Mouse (Mus musculus): ENCODE results near the gene Tln1. TPM values are rescaled to one million over a fixed set of nuclear protein-coding genes. Genes with fewer than 3 reads are reported as not detected.

The Tln1 gene
- total and polyA plus RNA-seq, 2 experiments from 2014 or later, result 77.2 to 141 TPM

DNA sequence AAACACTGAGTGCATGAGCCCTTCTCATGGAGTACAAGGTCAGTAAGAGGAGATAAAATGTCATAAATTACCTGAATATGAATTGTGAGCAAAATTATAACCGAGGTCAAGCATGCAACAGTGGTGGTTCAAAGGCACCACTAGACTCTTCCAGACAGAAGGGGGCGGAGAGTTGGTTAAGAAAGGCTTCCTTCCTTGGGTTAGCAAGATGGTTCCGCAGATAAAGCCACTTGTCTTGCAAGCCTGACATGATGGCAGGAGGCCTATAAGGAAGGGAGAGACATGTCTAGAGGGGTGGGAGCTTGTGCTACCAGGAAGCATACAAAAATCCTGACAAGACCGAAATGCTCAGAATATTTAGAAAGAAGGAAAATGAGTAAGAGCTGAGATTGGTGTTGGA, 58.2 kb downstream of the Tln1 start:
- Histone ChIP-seq H3K4me3 (ENCODE audit: low read depth, low read length) (no peak overlapping the region), H3K36me3 (replicated peaks; ENCODE audit: control insufficient read depth, insufficient read depth, low read length) (no peaks in the 10 kb centered on the region), H3K9ac (replicated peaks; ENCODE audit: low read depth, low read length) (no peak overlapping the region), H3K27me3 (ENCODE audit: control insufficient read depth, insufficient read depth, low read length) (no peaks in the 10 kb centered on the region), H3K4me1 (ENCODE audit: control insufficient read depth, insufficient read depth) (peaks cover 12% of the 10 kb centered on the region; the same call in 1 of the 2 replicates), H3K27ac (ENCODE audit: low read depth) (no peak overlapping the region), H3K9me3 (replicated peaks; ENCODE audit: control insufficient read depth, low read length) (no peaks in the 10 kb centered on the region), H3K4me2 (ENCODE audit: low read depth, low read length) (no peak overlapping the region)
- no peak for TF ChIP-seq EP300 (IDR thresholded peaks at IDR 0.05; ENCODE audit: low read depth)
- TF ChIP-seq CTCF (IDR thresholded peaks at IDR 0.05; ENCODE audit: low read depth), result no peak
- no peak for DNase-seq (ENCODE audit: low spot score)
- ATAC-seq (ENCODE audit: insufficient read depth, low read depth), result no peak
- WGBS, result 77% methylated on average over 4 of the region's 4 CpGs

DNA sequence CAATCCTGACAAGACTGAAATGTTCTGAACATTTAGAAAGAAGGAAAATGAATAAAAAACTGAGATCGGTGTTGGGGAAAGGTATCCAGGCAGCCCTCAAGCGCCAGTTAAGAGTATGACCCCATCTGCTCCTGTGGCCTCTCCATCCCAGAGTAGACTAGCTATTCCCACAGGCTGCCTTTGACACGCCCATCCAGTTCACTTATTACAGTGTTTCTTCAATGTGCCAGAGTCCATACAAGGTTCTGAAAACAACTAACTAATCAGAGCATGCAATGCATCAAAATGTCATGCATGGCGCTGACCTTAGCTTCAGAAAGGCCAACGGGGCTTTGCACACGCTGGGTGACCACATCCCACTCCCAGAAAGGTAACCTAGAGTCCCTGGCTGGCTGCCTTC, 59.0 kb downstream of the Tln1 start:
- no peak overlapping the region for H3K4me3 ChIP-seq (ENCODE audit: low read depth, low read length)
- H3K9ac ChIP-seq (replicated peaks; ENCODE audit: low read depth, low read length), result no peak overlapping the region
- TF ChIP-seq EP300 (IDR thresholded peaks at IDR 0.05; ENCODE audit: low read depth), result no peak
- TF ChIP-seq CTCF (IDR thresholded peaks at IDR 0.05; ENCODE audit: low read depth), result no peak

DNA sequence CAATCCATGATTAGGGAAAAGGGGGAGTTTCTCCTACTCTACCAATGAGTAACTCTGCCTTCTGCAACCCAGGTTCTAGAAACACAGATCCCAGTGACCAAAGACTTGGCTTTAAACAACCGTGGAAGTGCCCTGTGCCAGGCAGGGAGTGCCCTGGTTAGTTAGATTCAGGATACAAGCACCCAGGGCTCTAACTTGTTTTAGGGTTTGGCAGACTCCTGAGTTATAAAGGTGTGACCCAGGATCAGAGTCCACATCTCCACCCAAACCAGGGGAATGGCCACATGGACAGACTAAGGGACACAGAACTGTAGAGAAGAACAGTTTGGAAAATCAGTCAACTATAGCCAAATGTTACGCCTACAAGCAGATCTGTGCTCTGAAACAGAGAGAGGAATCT, 59.5 kb downstream of the Tln1 start:
- Histone ChIP-seq H3K9me3 (replicated peaks; ENCODE audit: control insufficient read depth, low read length) (no peaks in the 10 kb centered on the region), H3K27ac (ENCODE audit: low read depth) (no peak overlapping the region), H3K9ac (replicated peaks; ENCODE audit: low read depth, low read length) (no peak overlapping the region), H3K4me3 (ENCODE audit: low read depth, low read length) (no peak overlapping the region), H3K36me3 (replicated peaks; ENCODE audit: control insufficient read depth, insufficient read depth, low read length) (no peaks in the 10 kb centered on the region), H3K27me3 (ENCODE audit: control insufficient read depth, insufficient read depth, low read length) (no peaks in the 10 kb centered on the region), H3K4me1 (ENCODE audit: control insufficient read depth, insufficient read depth) (peaks cover 20% of the 10 kb centered on the region), H3K4me2 (ENCODE audit: low read depth, low read length) (no peak overlapping the region)
- WGBS, result 81% methylated on average over 2 of the region's 2 CpGs
- DNase-seq (ENCODE audit: low spot score) (no peak), ATAC-seq (ENCODE audit: insufficient read depth, low read depth) (no peak)
- TF ChIP-seq EP300 (IDR thresholded peaks at IDR 0.05; ENCODE audit: low read depth), result no peak
- TF ChIP-seq CTCF (IDR thresholded peaks at IDR 0.05; ENCODE audit: low read depth), result no peak

More for the DNA sequence above, 59.0 kb downstream of the Tln1 start:
- Histone ChIP-seq H3K4me2 (ENCODE audit: low read depth, low read length) (no peak overlapping the region), H3K27ac (ENCODE audit: low read depth) (no peak overlapping the region), H3K9me3 (replicated peaks; ENCODE audit: control insufficient read depth, low read length) (no peaks in the 10 kb centered on the region), H3K27me3 (ENCODE audit: control insufficient read depth, insufficient read depth, low read length) (no peaks in the 10 kb centered on the region), H3K36me3 (replicated peaks; ENCODE audit: control insufficient read depth, insufficient read depth, low read length) (no peaks in the 10 kb centered on the region), H3K4me1 (ENCODE audit: control insufficient read depth, insufficient read depth) (peaks cover 18% of the 10 kb centered on the region)
- no peak for DNase-seq (ENCODE audit: low spot score)
- no peak for ATAC-seq (ENCODE audit: insufficient read depth, low read depth)
- 82% methylated on average over 6 of the region's 6 CpGs for WGBS

DNA sequence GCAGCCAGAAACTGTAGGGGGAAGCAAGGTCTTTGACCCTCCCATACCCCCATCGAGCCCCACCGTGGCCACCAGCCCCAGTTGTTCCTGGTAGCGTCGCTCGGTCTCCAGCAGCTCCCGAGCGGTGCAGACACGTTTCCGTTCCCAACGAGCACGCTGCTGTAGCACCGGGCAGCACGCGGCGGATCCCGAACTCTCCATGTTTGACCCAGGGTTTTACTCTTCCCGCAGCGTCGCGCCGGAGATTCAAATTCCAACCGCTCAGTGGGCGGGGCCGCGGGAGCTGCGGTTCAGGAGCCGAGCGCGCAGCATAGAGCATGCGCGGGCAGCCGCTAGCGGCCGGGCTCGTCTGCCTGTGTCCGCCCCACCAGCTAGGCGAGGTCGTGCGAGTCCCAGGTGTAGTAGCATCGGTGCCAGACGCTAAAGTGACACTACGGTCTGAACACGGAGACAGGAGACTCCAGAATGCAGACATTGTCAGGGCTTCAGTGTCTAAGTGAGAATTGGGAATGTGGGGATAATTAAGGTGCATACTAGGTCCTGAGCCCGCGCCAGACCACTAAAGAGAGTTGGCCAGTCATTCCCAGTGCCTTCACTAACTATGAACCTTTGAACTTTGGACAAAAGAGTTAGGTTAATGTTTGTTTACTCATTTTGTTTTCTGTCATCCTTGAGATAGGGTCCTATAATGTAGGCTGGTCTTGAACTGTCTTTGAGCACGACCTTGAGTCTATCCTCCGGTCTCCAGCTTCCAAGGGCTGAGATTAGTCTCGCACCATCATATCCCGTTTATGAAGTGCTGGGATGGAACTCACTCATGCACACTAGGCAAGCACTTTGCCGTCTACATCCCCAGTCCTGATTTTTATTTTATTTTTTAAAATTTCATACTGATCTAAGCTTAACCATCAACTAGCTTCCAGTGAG, 62.8 kb downstream of the Tln1 start, which contains the start of gene Arhgef39:
Gene Arhgef39, minus strand, starts transcription at position 289 of the 927 bp plus-strand sequence.
- no peaks in the 10 kb centered on the region for H3K27me3 ChIP-seq (ENCODE audit: control insufficient read depth, insufficient read depth, low read length)
- peak; percentile 92 for ATAC-seq (ENCODE audit: insufficient read depth, low read depth)

DNA sequence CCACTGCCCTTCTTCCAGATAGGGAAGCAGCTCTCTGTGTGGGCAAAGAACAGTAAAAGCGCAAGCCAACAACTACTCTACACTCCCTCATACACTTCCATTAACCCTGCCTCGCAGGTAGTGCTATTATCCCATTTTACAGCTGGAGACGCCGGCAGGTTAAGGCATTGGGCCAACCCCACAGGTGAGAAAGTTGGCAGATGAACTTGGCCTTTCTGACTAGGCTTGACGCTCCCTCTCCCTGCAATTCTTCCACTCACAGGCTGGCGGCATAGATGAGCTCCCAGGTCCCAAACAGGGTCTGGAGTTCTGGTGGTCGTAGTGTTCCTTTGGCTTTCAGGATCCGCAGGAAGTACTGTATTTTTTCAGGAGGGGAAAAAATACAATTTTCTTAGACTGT, 63.5 kb downstream of the Tln1 start:
- TF ChIP-seq EP300 (IDR thresholded peaks at IDR 0.05; ENCODE audit: low read depth) (no peak), CTCF (IDR thresholded peaks at IDR 0.05; ENCODE audit: low read depth) (peak; percentile 35)
- 15% methylated on average over 8 of the region's 8 CpGs for WGBS
- H3K9me3 ChIP-seq (replicated peaks; ENCODE audit: control insufficient read depth, low read length), result no peaks in the 10 kb centered on the region
- ATAC-seq (ENCODE audit: insufficient read depth, low read depth) (peak; percentile 42; the same call in 1 of the 2 replicates), DNase-seq (ENCODE audit: low spot score) (peak; percentile 60)
- H3K36me3 ChIP-seq (replicated peaks; ENCODE audit: control insufficient read depth, insufficient read depth, low read length), result peaks cover 15% of the 10 kb centered on the region
- peak overlapping the region; percentile 29; the same call in 1 of the 2 replicates for H3K9ac ChIP-seq (replicated peaks; ENCODE audit: low read depth, low read length)
- no peaks in the 10 kb centered on the region for H3K27me3 ChIP-seq (ENCODE audit: control insufficient read depth, insufficient read depth, low read length)
- H3K4me3 ChIP-seq (ENCODE audit: low read depth, low read length), result peak overlapping the region; percentile 57
- H3K4me1 ChIP-seq (ENCODE audit: control insufficient read depth, insufficient read depth), result peaks cover 30% of the 10 kb centered on the region
- H3K27ac ChIP-seq (ENCODE audit: low read depth), result no peak overlapping the region
- peak overlapping the region; percentile 72 for H3K4me2 ChIP-seq (ENCODE audit: low read depth, low read length)

More for the DNA sequence above, 62.8 kb downstream of the Tln1 start, which contains the start of gene Arhgef39:
- peak within 1 kb of the TSS; percentile 72 for H3K4me2 ChIP-seq (ENCODE audit: low read depth, low read length)
- no peaks in the 10 kb centered on the region for H3K9me3 ChIP-seq (replicated peaks; ENCODE audit: control insufficient read depth, low read length)
- TF ChIP-seq CTCF (IDR thresholded peaks at IDR 0.05; ENCODE audit: low read depth) (no peak), EP300 (IDR thresholded peaks at IDR 0.05; ENCODE audit: low read depth) (no peak)
- H3K4me1 ChIP-seq (ENCODE audit: control insufficient read depth, insufficient read depth), result peaks cover 23% of the 10 kb centered on the region
- H3K4me3 ChIP-seq (ENCODE audit: low read depth, low read length), result peak within 1 kb of the TSS; percentile 57
- peak; percentile 92 for DNase-seq (ENCODE audit: low spot score)
- H3K27ac ChIP-seq (ENCODE audit: low read depth), result no peak within 1 kb of the TSS; the same call in 1 of the 2 replicates
- WGBS, result 6% methylated on average over 50 of the region's 50 CpGs
- peak within 1 kb of the TSS; percentile 29; the same call in 1 of the 2 replicates for H3K9ac ChIP-seq (replicated peaks; ENCODE audit: low read depth, low read length)
- H3K36me3 ChIP-seq (replicated peaks; ENCODE audit: control insufficient read depth, insufficient read depth, low read length), result peaks cover 15% of the 10 kb centered on the region

All from heart, postnatal 0 days (tissue).